Mouse (Mus musculus): ENCODE results near the gene Elmo1. TPM values are rescaled to one million over a fixed set of nuclear protein-coding genes. Genes with fewer than 3 reads are reported as not detected.

The Elmo1 gene
- polyA plus RNA-seq, 1 experiment from 2014 or later = 3.1 TPM

- Histone ChIP-seq H3K4me3 (replicated peaks) (no peak overlapping the region), H3K9ac (no peak overlapping the region), H3K36me3 (no peaks in the 10 kb centered on the region), H3K4me1 (replicated peaks) (no peaks in the 10 kb centered on the region), H3K27me3 (no peaks in the 10 kb centered on the region), H3K9me3 (replicated peaks) (no peaks in the 10 kb centered on the region), H3K4me2 (no peak overlapping the region), H3K27ac (no peak overlapping the region)
- DNase-seq (no peak), ATAC-seq (ENCODE audit: low read depth) (no peak)
Observed at GRCm38 (mm10) chr13:20250069-20250668, 159.8 kb downstream of the Elmo1 start.

- no peaks in the 10 kb centered on the region for H3K36me3 ChIP-seq
- H3K4me1 ChIP-seq (replicated peaks) = no peaks in the 10 kb centered on the region
- no peak overlapping the region for H3K4me3 ChIP-seq (replicated peaks)
- no peaks in the 10 kb centered on the region for H3K27me3 ChIP-seq
- 63% methylated on average over 6 of the region's 6 CpGs for WGBS (ENCODE audit: insufficient replicate concordance)
- H3K9ac ChIP-seq = no peak overlapping the region
- DNase-seq = no peak
- H3K27ac ChIP-seq = no peak overlapping the region
- no peak for ATAC-seq (ENCODE audit: low read depth)
- no peak overlapping the region for H3K4me2 ChIP-seq
- no peaks in the 10 kb centered on the region for H3K9me3 ChIP-seq (replicated peaks)
Observed at GRCm38 (mm10) chr13:20254911-20255310, 164.5 kb downstream of the Elmo1 start.

- DNase-seq (no peak), ATAC-seq (ENCODE audit: low read depth) (no peak)
- H3K27me3 ChIP-seq = no peaks in the 10 kb centered on the region
- no peak overlapping the region for H3K4me2 ChIP-seq
- no peaks in the 10 kb centered on the region for H3K4me1 ChIP-seq (replicated peaks)
- 76% methylated on average over 3 of the region's 3 CpGs for WGBS (ENCODE audit: insufficient replicate concordance)
- H3K9ac ChIP-seq = no peak overlapping the region
- H3K9me3 ChIP-seq (replicated peaks) = no peaks in the 10 kb centered on the region
- H3K4me3 ChIP-seq (replicated peaks) = no peak overlapping the region
- no peak overlapping the region for H3K27ac ChIP-seq
- no peaks in the 10 kb centered on the region for H3K36me3 ChIP-seq
Observed at GRCm38 (mm10) chr13:20255380-20255779, 165.0 kb downstream of the Elmo1 start.

GRCm38 (mm10) chr13:20256613-20257012 is 166.2 kb downstream of the Elmo1 start:
- ATAC-seq (ENCODE audit: low read depth) (no peak), DNase-seq (no peak)
- H3K36me3 ChIP-seq = no peaks in the 10 kb centered on the region
- H3K4me2 ChIP-seq = no peak overlapping the region
- H3K27ac ChIP-seq = no peak overlapping the region
- no peak overlapping the region for H3K4me3 ChIP-seq (replicated peaks)
- no peak overlapping the region for H3K9ac ChIP-seq
- no peaks in the 10 kb centered on the region for H3K27me3 ChIP-seq
- H3K9me3 ChIP-seq (replicated peaks) = no peaks in the 10 kb centered on the region
- WGBS (ENCODE audit: insufficient replicate concordance) = 63% methylated on average over 4 of the region's 4 CpGs
- H3K4me1 ChIP-seq (replicated peaks) = no peaks in the 10 kb centered on the region

- no peak for DNase-seq
- 70% methylated on average over 8 of the region's 8 CpGs for WGBS (ENCODE audit: insufficient replicate concordance)
- Histone ChIP-seq H3K4me2 (no peak overlapping the region), H3K27ac (no peak overlapping the region), H3K9ac (no peak overlapping the region), H3K4me1 (replicated peaks) (no peaks in the 10 kb centered on the region), H3K36me3 (peaks cover 4% of the 10 kb centered on the region; the same call in 1 of the 2 replicates), H3K27me3 (no peaks in the 10 kb centered on the region), H3K9me3 (replicated peaks) (no peaks in the 10 kb centered on the region), H3K4me3 (replicated peaks) (no peak overlapping the region)
- ATAC-seq (ENCODE audit: low read depth) = no peak
Observed at GRCm38 (mm10) chr13:20257562-20258525, 167.4 kb downstream of the Elmo1 start.

- WGBS (ENCODE audit: insufficient replicate concordance) = 68% methylated on average over 1 of the region's 1 CpGs
- ATAC-seq (ENCODE audit: low read depth) = no peak
Observed at GRCm38 (mm10) chr13:20263173-20263572, 172.8 kb downstream of the Elmo1 start.

GRCm38 (mm10) chr13:20270148-20270547 is 179.8 kb downstream of the Elmo1 start:
- ATAC-seq (ENCODE audit: low read depth) (no peak), DNase-seq (no peak)
- no peak overlapping the region for H3K27ac ChIP-seq
- H3K4me2 ChIP-seq = no peak overlapping the region
- no peaks in the 10 kb centered on the region for H3K27me3 ChIP-seq
- H3K9ac ChIP-seq = no peak overlapping the region
- 57% methylated on average over 6 of the region's 6 CpGs for WGBS (ENCODE audit: insufficient replicate concordance)
- H3K9me3 ChIP-seq (replicated peaks) = no peaks in the 10 kb centered on the region
- no peaks in the 10 kb centered on the region for H3K36me3 ChIP-seq
- H3K4me1 ChIP-seq (replicated peaks) = no peaks in the 10 kb centered on the region
- no peak overlapping the region for H3K4me3 ChIP-seq (replicated peaks)

More at GRCm38 (mm10) chr13:20263173-20263572, 172.8 kb downstream of the Elmo1 start:
- no peak for DNase-seq
- Histone ChIP-seq H3K4me1 (replicated peaks) (no peaks in the 10 kb centered on the region), H3K36me3 (peaks cover 4% of the 10 kb centered on the region; the same call in 1 of the 2 replicates), H3K27me3 (no peaks in the 10 kb centered on the region), H3K4me3 (replicated peaks) (no peak overlapping the region), H3K4me2 (no peak overlapping the region), H3K9me3 (replicated peaks) (no peaks in the 10 kb centered on the region), H3K9ac (no peak overlapping the region), H3K27ac (no peak overlapping the region)

GRCm38 (mm10) chr13:20271799-20272198 is 181.4 kb downstream of the Elmo1 start:
- H3K4me3 ChIP-seq (replicated peaks) = no peak overlapping the region
- H3K9ac ChIP-seq = no peak overlapping the region
- no peaks in the 10 kb centered on the region for H3K9me3 ChIP-seq (replicated peaks)
- no peak overlapping the region for H3K4me2 ChIP-seq
- H3K27ac ChIP-seq = no peak overlapping the region
- DNase-seq (no peak), ATAC-seq (ENCODE audit: low read depth) (no peak)
- WGBS (ENCODE audit: insufficient replicate concordance) = 44% methylated on average over 3 of the region's 3 CpGs
- H3K27me3 ChIP-seq = no peaks in the 10 kb centered on the region
- no peaks in the 10 kb centered on the region for H3K4me1 ChIP-seq (replicated peaks)
- no peaks in the 10 kb centered on the region for H3K36me3 ChIP-seq

- 50% methylated on average over 6 of the region's 6 CpGs for WGBS (ENCODE audit: insufficient replicate concordance)
- Histone ChIP-seq H3K36me3 (no peaks in the 10 kb centered on the region), H3K4me1 (replicated peaks) (no peaks in the 10 kb centered on the region), H3K9me3 (replicated peaks) (no peaks in the 10 kb centered on the region), H3K27me3 (no peaks in the 10 kb centered on the region), H3K4me3 (replicated peaks) (no peak overlapping the region), H3K27ac (no peak overlapping the region), H3K4me2 (no peak overlapping the region), H3K9ac (no peak overlapping the region)
- DNase-seq = no peak
- ATAC-seq (ENCODE audit: low read depth) = no peak
Observed at GRCm38 (mm10) chr13:20272562-20272961, 182.2 kb downstream of the Elmo1 start.

- H3K9me3 ChIP-seq (replicated peaks) = no peaks in the 10 kb centered on the region
- H3K4me1 ChIP-seq (replicated peaks) = no peaks in the 10 kb centered on the region
- no peak overlapping the region for H3K27ac ChIP-seq
- ATAC-seq (ENCODE audit: low read depth) (no peak), DNase-seq (no peak)
- H3K9ac ChIP-seq = no peak overlapping the region
- no peak overlapping the region for H3K4me2 ChIP-seq
- H3K27me3 ChIP-seq = no peaks in the 10 kb centered on the region
- 76% methylated on average over 2 of the region's 2 CpGs for WGBS (ENCODE audit: insufficient replicate concordance)
- H3K36me3 ChIP-seq = no peaks in the 10 kb centered on the region
- H3K4me3 ChIP-seq (replicated peaks) = no peak overlapping the region
Observed at GRCm38 (mm10) chr13:20279889-20280288, 189.5 kb downstream of the Elmo1 start.

- H3K27ac ChIP-seq = no peak overlapping the region
- no peak for ATAC-seq (ENCODE audit: low read depth)
- no peaks in the 10 kb centered on the region for H3K9me3 ChIP-seq (replicated peaks)
- H3K36me3 ChIP-seq = no peaks in the 10 kb centered on the region
- H3K4me1 ChIP-seq (replicated peaks) = no peaks in the 10 kb centered on the region
- no peak overlapping the region for H3K4me2 ChIP-seq
- WGBS (ENCODE audit: insufficient replicate concordance) = 80% methylated on average over 7 of the region's 7 CpGs
- no peak overlapping the region for H3K4me3 ChIP-seq (replicated peaks)
- H3K9ac ChIP-seq = no peak overlapping the region
- DNase-seq = no peak
- H3K27me3 ChIP-seq = no peaks in the 10 kb centered on the region
Observed at GRCm38 (mm10) chr13:20283891-20284290, 193.5 kb downstream of the Elmo1 start.

Measured in liver, embryonic 13.5 days (tissue).